Mouse (Mus musculus) lung, embryonic 16.5 days (tissue): ENCODE results near the gene Dscam. TPM values are rescaled to one million over a fixed set of nuclear protein-coding genes. Genes with fewer than 3 reads are reported as not detected.

ENCODE experiments used
- ATAC-seq: fragments of 200-750 bp; cut with Nextera tagmentation; 2 replicates; pipeline ENCODE4 v1.8.0; 2017; ENCODE audit warnings: low read depth, mild to moderate bottlenecking, moderate library complexity
- H3K27ac ChIP-seq: fragments of 300-500 bp; sonication (generic); 2 replicates; pipeline ENCODE4 v1.5.1; 2014; ENCODE audit warnings: mild to moderate bottlenecking, control low read depth, low read length
- H3K27me3 ChIP-seq: fragments of 300-500 bp; sonication (generic); 2 replicates; pipeline ENCODE4 v1.6.1; 2014; ENCODE audit warnings: low read depth, low read length, mixed read lengths; ENCODE audit not compliant: control insufficient read depth, insufficient read depth
- H3K36me3 ChIP-seq: fragments of 300-500 bp; sonication (generic); 2 replicates; pipeline ENCODE4 v1.6.1; 2014; ENCODE audit warnings: low read length; ENCODE audit not compliant: control insufficient read depth, insufficient read depth
- H3K4me1 ChIP-seq: fragments of 300-500 bp; sonication (generic); replicated peaks from 2 replicates; pipeline ENCODE4 v1.6.1; 2014; ENCODE audit warnings: low read length, mixed read lengths; ENCODE audit not compliant: control insufficient read depth, insufficient read depth
- H3K4me2 ChIP-seq: fragments of 300-500 bp; sonication (generic); 2 replicates; pipeline ENCODE4 v1.6.1; 2014; ENCODE audit warnings: low read depth, low read length, control low read depth
- H3K4me3 ChIP-seq: fragments of 300-500 bp; sonication (generic); 2 replicates; pipeline ENCODE4 v1.5.1; 2014; ENCODE audit warnings: mild to moderate bottlenecking, low read length, control low read depth
- H3K9ac ChIP-seq: fragments of 300-500 bp; sonication (generic); 2 replicates; pipeline ENCODE4 v1.6.1; 2014; ENCODE audit warnings: low read length, control low read depth
- H3K9me3 ChIP-seq: fragments of 300-500 bp; sonication (generic); 2 replicates; pipeline ENCODE4 v1.6.1; 2016; ENCODE audit warnings: low read length; ENCODE audit not compliant: control insufficient read depth
- WGBS: fragments of 180-500 bp; shearing (Covaris S2); extraction: QIAGEN DNeasy Blood & Tissue Kit; methylation state at CpG from one replicate; pipeline ENCODE4 v1.1.7; 2014; 5-methylcytosine and 5-hydroxymethylcytosine counted together
- polyA plus RNA-seq: library from polyadenylated mRNA; unstranded; fragments of >200 nt; fragmentation: Nextera tagmentation; extraction: Ambion mirVana; gene quantifications from 2 replicates; pipeline ENCODE4 v1.2.1, GENCODE M21; 2015

Gene Dscam
- polyA plus RNA-seq, 1 experiment from 2014 or later = not detected

GRCm38 (mm10) chr16:96673191-96673847, 497.2 kb downstream of the Dscam start:
- Histone ChIP-seq H3K4me1 (no peaks in the 10 kb centered on the region; the same call in 1 of the 2 replicates), H3K9ac (no peak overlapping the region), H3K9me3 (no peaks in the 10 kb centered on the region), H3K36me3 (no peaks in the 10 kb centered on the region), H3K27me3 (no peaks in the 10 kb centered on the region), H3K27ac (no peak overlapping the region), H3K4me2 (no peak overlapping the region), H3K4me3 (no peak overlapping the region)
- WGBS = 72% methylated on average over 25 of the region's 25 CpGs
- ATAC-seq = no peak

- Histone ChIP-seq H3K4me2 (no peak overlapping the region), H3K27ac (no peak overlapping the region), H3K27me3 (no peaks in the 10 kb centered on the region), H3K9me3 (no peaks in the 10 kb centered on the region), H3K9ac (no peak overlapping the region), H3K4me1 (no peaks in the 10 kb centered on the region; the same call in 1 of the 2 replicates), H3K4me3 (no peak overlapping the region), H3K36me3 (no peaks in the 10 kb centered on the region)
- ATAC-seq = no peak
- 58% methylated on average over 11 of the region's 11 CpGs for WGBS
These were observed 498.8 kb downstream of the Dscam start for GRCm38 (mm10) chr16:96671603-96672374.

- Histone ChIP-seq H3K4me3 (no peak overlapping the region), H3K4me2 (no peak overlapping the region), H3K27ac (no peak overlapping the region), H3K36me3 (no peaks in the 10 kb centered on the region), H3K27me3 (no peaks in the 10 kb centered on the region), H3K9ac (no peak overlapping the region), H3K4me1 (no peaks in the 10 kb centered on the region), H3K9me3 (no peaks in the 10 kb centered on the region)
- ATAC-seq = no peak
- 39% methylated on average over 5 of the region's 5 CpGs for WGBS
These were observed 500.8 kb downstream of the Dscam start for GRCm38 (mm10) chr16:96669706-96670105.

GRCm38 (mm10) chr16:96668478-96668877, 502.1 kb downstream of the Dscam start:
- 86% methylated on average over 1 of the region's 1 CpGs for WGBS
- Histone ChIP-seq H3K4me3 (no peak overlapping the region), H3K4me1 (no peaks in the 10 kb centered on the region), H3K36me3 (no peaks in the 10 kb centered on the region), H3K9ac (no peak overlapping the region), H3K27ac (no peak overlapping the region), H3K4me2 (no peak overlapping the region), H3K27me3 (no peaks in the 10 kb centered on the region), H3K9me3 (no peaks in the 10 kb centered on the region)
- ATAC-seq = no peak

- Histone ChIP-seq H3K9ac (no peak overlapping the region), H3K4me2 (no peak overlapping the region), H3K4me3 (no peak overlapping the region), H3K27me3 (no peaks in the 10 kb centered on the region), H3K9me3 (no peaks in the 10 kb centered on the region), H3K36me3 (no peaks in the 10 kb centered on the region), H3K4me1 (no peaks in the 10 kb centered on the region), H3K27ac (no peak overlapping the region)
- no peak for ATAC-seq
- 72% methylated on average over 3 of the region's 3 CpGs for WGBS
These were observed 509.5 kb downstream of the Dscam start for GRCm38 (mm10) chr16:96661073-96661472.

GRCm38 (mm10) chr16:96659275-96659674, 511.3 kb downstream of the Dscam start:
- WGBS = 64% methylated on average over 5 of the region's 5 CpGs
- Histone ChIP-seq H3K27me3 (no peaks in the 10 kb centered on the region), H3K4me2 (no peak overlapping the region), H3K4me1 (no peaks in the 10 kb centered on the region), H3K36me3 (no peaks in the 10 kb centered on the region), H3K4me3 (no peak overlapping the region), H3K27ac (no peak overlapping the region), H3K9me3 (no peaks in the 10 kb centered on the region), H3K9ac (no peak overlapping the region)
- ATAC-seq = no peak

GRCm38 (mm10) chr16:96655548-96655947, 515.0 kb downstream of the Dscam start:
- H3K4me3 ChIP-seq = no peak overlapping the region
- no peaks in the 10 kb centered on the region for H3K27me3 ChIP-seq
- H3K9ac ChIP-seq = no peak overlapping the region
- 78% methylated on average over 4 of the region's 4 CpGs for WGBS
- H3K4me2 ChIP-seq = no peak overlapping the region
- no peaks in the 10 kb centered on the region for H3K9me3 ChIP-seq
- H3K4me1 ChIP-seq = no peaks in the 10 kb centered on the region
- H3K36me3 ChIP-seq = no peaks in the 10 kb centered on the region
- no peak overlapping the region for H3K27ac ChIP-seq
- no peak for ATAC-seq

GRCm38 (mm10) chr16:96654054-96654453, 516.5 kb downstream of the Dscam start:
- H3K27me3 ChIP-seq = no peaks in the 10 kb centered on the region
- no peaks in the 10 kb centered on the region for H3K36me3 ChIP-seq
- no peak overlapping the region for H3K4me2 ChIP-seq
- no peaks in the 10 kb centered on the region for H3K9me3 ChIP-seq
- H3K4me1 ChIP-seq = no peaks in the 10 kb centered on the region
- no peak for ATAC-seq
- no peak overlapping the region for H3K9ac ChIP-seq
- 92% methylated on average over 4 of the region's 4 CpGs for WGBS
- H3K27ac ChIP-seq = no peak overlapping the region
- H3K4me3 ChIP-seq = no peak overlapping the region

- Histone ChIP-seq H3K9me3 (no peaks in the 10 kb centered on the region), H3K36me3 (no peaks in the 10 kb centered on the region), H3K9ac (no peak overlapping the region), H3K4me2 (no peak overlapping the region), H3K4me1 (no peaks in the 10 kb centered on the region), H3K4me3 (no peak overlapping the region), H3K27ac (no peak overlapping the region), H3K27me3 (no peaks in the 10 kb centered on the region)
- 70% methylated on average over 3 of the region's 3 CpGs for WGBS
- ATAC-seq = no peak
These were observed 519.1 kb downstream of the Dscam start for GRCm38 (mm10) chr16:96651444-96651843.
